Mouse (Mus musculus) cortical plate, adult 2 months (tissue): ENCODE results near the gene Dab1. TPM values are rescaled to one million over a fixed set of nuclear protein-coding genes. Genes with fewer than 3 reads are reported as not detected.
A peak's percentile ranks its signal among the peaks of the same experiment; 100 is the strongest.

ENCODE experiments used
- H3K27ac ChIP-seq: fragments of 200-500 bp; 2 replicates; pipeline ENCODE4 v1.5.1; 2012; ENCODE audit warnings: low read length, control low read depth, inconsistent platforms; ENCODE audit not compliant: insufficient read depth
- H3K4me1 ChIP-seq: fragments of 200-500 bp; 2 replicates; pipeline ENCODE4 v1.6.1; 2011; ENCODE audit warnings: low read length; ENCODE audit not compliant: control insufficient read depth, insufficient read depth
- H3K4me3 ChIP-seq: fragments of 200-500 bp; 2 replicates; pipeline ENCODE4 v1.5.1; 2011; ENCODE audit warnings: mild to moderate bottlenecking, low read length, control low read depth; ENCODE audit not compliant: insufficient read depth
- CTCF ChIP-seq: fragments of 200-500 bp; IDR thresholded peaks from 2 replicates; pipeline ENCODE4 v1.5.1; 2011; ENCODE audit warnings: mild to moderate bottlenecking, control low read depth, low read length; ENCODE audit not compliant: insufficient read depth; ENCODE audit errors: extremely low read depth
- POLR2A ChIP-seq: fragments of 200-500 bp; IDR thresholded peaks from 2 replicates; pipeline ENCODE4 v1.6.1; 2011; ENCODE audit warnings: mild to moderate bottlenecking, low read length, control low read depth; ENCODE audit not compliant: insufficient read depth; ENCODE audit errors: extremely low read depth
- polyA plus RNA-seq: library from polyadenylated mRNA; depleted of rRNA; stranded (reverse); fragments of >200 nt; gene quantifications from 2 replicates; pipeline ENCODE4 v1.2.3, GENCODE M21; 2012

The Dab1 gene
- polyA plus RNA-seq, 1 experiment: 42.9 TPM

GRCm38 (mm10) chr4:103621586-103621985 is 2.4 kb downstream of the Dab1 start:
- H3K4me1 ChIP-seq: peaks cover 2% of the 10 kb centered on the region; the same call in 1 of the 2 replicates
- peak overlapping the region; percentile 28; the same call in 1 of the 2 replicates for H3K27ac ChIP-seq
- TF ChIP-seq CTCF (no peak), POLR2A (no peak)
- peak overlapping the region; percentile 94 for H3K4me3 ChIP-seq

DNA sequence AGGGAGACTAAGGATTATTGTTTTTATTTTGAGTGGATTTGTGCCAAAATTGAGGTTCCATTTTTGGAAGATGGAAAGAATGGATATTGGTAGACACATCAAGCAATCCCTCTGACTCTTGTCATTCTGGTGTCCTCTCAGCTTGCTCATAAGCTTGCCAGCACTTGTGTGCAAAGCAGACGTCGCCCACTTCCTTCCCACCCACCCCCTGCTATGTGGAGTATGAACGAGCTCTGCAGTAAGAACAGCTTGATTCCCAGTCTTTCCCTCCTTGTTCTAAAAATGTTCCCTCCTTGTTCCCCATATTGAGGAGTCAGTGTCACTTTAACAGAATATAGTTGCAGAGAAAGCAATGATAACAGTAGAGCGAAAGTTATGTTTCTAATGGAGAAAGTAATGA is 11.0 kb downstream of the Dab1 start:
- Histone ChIP-seq H3K4me1 (peaks cover 7% of the 10 kb centered on the region), H3K4me3 (no peak overlapping the region), H3K27ac (no peak overlapping the region)
- TF ChIP-seq POLR2A: no peak
- no peak for TF ChIP-seq CTCF

GRCm38 (mm10) chr4:103636168-103636776 is 17.1 kb downstream of the Dab1 start:
- Histone ChIP-seq H3K4me3 (no peak overlapping the region), H3K27ac (no peak overlapping the region), H3K4me1 (peaks cover 5% of the 10 kb centered on the region)
- TF ChIP-seq CTCF (no peak), POLR2A (no peak)

DNA sequence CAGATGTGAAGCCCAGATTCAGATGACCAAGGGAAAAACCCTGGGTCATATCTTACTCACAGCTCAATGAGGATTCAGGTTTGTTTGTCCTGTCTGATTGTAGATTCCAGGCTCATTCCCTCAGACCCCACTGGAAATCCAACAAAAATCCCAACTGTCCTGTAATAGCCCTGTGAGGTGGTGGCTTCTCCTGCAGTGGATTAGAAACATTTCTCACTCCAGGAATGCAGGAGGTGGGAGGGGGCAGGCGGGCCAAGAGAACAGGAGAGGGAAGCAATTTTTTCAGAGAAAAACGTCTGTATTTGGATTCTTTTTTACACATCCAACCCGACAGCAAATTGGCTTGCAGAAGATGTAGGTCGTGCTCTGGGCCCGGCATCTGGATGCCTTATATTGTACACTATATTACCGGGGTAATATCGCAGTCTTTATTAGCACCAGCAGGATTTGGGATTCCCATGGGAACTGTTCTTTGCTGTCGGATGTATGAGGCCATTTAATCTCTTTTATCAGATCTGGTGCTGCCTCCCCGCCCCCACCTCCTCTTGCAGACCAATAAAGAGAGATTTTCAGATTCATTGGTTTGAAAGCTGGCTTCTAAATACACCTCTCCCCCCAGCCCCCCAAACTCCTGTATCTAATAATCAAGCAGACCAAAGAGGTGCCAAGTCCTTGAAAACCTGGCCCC is 29.2 kb downstream of the Dab1 start:
- Histone ChIP-seq H3K4me3 (no peak overlapping the region), H3K27ac (no peak overlapping the region), H3K4me1 (no peaks in the 10 kb centered on the region; the same call in none of the 2 replicates)
- no peak for TF ChIP-seq POLR2A
- TF ChIP-seq CTCF: no peak

DNA sequence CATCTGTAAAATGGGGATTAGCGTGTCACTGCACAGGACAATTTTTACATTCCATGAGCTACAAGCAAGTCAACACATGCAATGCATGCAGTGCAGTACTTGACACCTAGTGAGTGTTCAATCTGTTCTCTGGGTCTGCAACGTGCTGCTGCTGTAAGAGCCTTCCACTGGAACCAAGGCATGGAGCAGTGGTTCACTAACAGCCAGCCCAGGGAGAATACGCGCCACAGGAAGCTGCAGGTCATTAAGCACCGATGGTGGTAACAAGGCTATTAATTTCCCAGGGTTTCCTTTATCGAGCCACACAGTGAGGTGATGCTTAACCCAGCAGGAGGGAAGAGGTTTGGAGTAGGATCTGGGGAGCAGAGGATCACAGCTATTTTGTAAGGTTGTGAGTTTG is 36.6 kb downstream of the Dab1 start:
- Histone ChIP-seq H3K4me3 (no peak overlapping the region), H3K4me1 (no peaks in the 10 kb centered on the region), H3K27ac (no peak overlapping the region)
- TF ChIP-seq POLR2A: no peak
- TF ChIP-seq CTCF: no peak

DNA sequence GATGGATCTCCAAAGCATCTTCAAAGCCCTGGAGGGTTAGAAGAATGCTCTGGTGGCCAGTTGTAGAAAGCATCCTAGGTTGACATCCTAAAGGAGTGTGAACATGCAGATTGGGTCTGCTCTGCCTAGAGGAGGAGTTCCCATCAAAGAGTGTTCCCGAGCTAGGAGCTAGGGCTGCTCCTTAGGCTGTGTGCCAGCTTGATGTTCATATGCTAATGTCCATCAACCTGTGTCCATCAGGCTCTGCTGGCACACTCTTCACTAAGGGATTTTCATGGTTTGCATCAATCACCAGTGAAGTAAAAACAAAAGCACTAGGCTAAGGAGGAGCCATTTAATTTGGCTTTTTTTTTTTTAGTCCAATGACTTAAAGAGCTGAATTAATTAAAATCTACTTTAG is 42.2 kb downstream of the Dab1 start:
- Histone ChIP-seq H3K4me1 (peaks cover 1% of the 10 kb centered on the region), H3K27ac (no peak overlapping the region), H3K4me3 (no peak overlapping the region)
- TF ChIP-seq CTCF (no peak), POLR2A (no peak)

DNA sequence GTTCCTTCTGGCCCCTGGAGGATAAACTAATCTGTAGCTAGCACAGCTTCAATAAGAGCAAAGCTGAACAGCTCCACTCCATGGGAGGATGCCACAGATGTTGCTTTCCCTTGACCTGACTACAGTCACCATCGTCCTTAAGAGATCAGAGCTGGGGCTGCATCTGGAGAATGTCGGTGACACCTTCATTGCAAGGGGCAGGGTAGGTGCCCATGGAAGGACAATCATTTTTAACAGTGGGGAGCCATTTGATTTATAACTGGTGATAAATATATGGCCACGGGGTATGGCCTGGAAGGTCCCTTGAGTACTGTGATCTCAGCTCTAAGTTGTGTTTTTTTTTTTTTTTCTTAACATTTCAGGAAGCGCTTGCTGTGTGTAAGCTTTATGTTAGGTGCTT is 48.3 kb downstream of the Dab1 start:
- no peak for TF ChIP-seq POLR2A
- no peak for TF ChIP-seq CTCF
- peaks cover 6% of the 10 kb centered on the region for H3K4me1 ChIP-seq
- H3K27ac ChIP-seq: no peak overlapping the region
- no peak overlapping the region for H3K4me3 ChIP-seq

GRCm38 (mm10) chr4:103677195-103677594 is 58.0 kb downstream of the Dab1 start:
- H3K4me1 ChIP-seq: peaks cover 2% of the 10 kb centered on the region; the same call in 1 of the 2 replicates
- no peak overlapping the region for H3K4me3 ChIP-seq
- TF ChIP-seq CTCF: no peak
- no peak for TF ChIP-seq POLR2A
- no peak overlapping the region for H3K27ac ChIP-seq

DNA sequence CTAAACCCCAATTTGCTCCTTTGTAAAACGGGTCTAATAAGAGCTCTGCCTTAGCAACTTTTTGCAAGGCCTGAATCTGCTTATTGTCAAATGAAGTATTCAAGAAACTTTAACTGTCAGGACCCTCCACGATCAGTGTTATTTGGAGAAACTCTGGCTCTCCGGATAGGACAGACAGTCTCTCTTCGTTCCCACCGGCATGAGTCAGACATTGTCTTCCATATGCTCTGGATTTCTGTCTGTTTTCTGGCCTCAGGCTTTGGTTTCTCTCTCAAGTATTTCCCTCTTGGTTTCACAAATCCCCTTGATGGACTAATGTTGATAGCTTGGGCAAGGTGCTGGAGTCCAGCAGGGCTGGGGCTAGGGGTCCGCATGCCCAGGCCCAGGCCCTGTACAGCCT is 59.3 kb downstream of the Dab1 start:
- TF ChIP-seq CTCF: no peak
- TF ChIP-seq POLR2A: no peak
- Histone ChIP-seq H3K4me1 (peaks cover 2% of the 10 kb centered on the region; the same call in 1 of the 2 replicates), H3K27ac (no peak overlapping the region), H3K4me3 (no peak overlapping the region)

DNA sequence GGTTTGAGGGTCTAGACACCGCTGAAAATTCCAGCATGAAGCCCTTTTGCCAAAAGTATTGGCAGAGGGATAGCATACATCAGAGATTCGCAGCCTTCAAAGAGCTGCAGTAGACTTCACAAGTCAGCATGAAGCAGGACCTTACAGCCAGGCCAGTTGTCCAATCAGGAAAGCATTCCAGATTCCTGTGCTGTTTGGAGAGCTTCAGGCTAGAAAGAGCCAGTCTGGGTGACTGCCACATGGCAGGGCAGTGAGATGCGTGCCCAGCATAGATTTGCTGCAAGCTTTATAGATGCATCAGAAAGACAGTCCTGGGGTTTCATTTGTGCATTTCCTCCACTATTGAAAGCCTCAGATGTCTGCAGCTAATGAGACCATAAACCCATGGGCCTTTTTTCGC is 66.0 kb downstream of the Dab1 start:
- H3K4me1 ChIP-seq: no peaks in the 10 kb centered on the region; the same call in 1 of the 2 replicates
- no peak for TF ChIP-seq POLR2A
- no peak for TF ChIP-seq CTCF
- H3K4me3 ChIP-seq: no peak overlapping the region
- H3K27ac ChIP-seq: no peak overlapping the region
